Mouse (Mus musculus) kidney, embryonic 16.5 days (tissue): ENCODE results near the gene Pus10. TPM values are rescaled to one million over a fixed set of nuclear protein-coding genes. Genes with fewer than 3 reads are reported as not detected.
"Not testable (repeated sequence)": the region's sequence is repeated elsewhere in the genome, so short reads cannot be mapped to it uniquely, and the experiment has no call there.

Experiments
- ATAC-seq: fragments of 200-750 bp; cut with Nextera tagmentation; 2 replicates; pipeline ENCODE4 v1.8.0; 2017; ENCODE audit warnings: moderate TSS enrichment; ENCODE audit not compliant: low FRiP score, low TSS enrichment
- H3K27ac ChIP-seq: fragments of 300-500 bp; sonication (generic); 2 replicates; pipeline ENCODE4 v1.5.1; 2014; ENCODE audit warnings: low read length
- H3K27me3 ChIP-seq: fragments of 300-500 bp; sonication (generic); 2 replicates; pipeline ENCODE4 v1.6.1; 2014; ENCODE audit warnings: low read length, control low read depth, mixed read lengths; ENCODE audit not compliant: insufficient read depth
- H3K36me3 ChIP-seq: fragments of 300-500 bp; sonication (generic); 2 replicates; pipeline ENCODE4 v1.6.1; 2014; ENCODE audit warnings: low read length, control low read depth, mixed read lengths; ENCODE audit not compliant: insufficient read depth
- H3K4me1 ChIP-seq: fragments of 300-500 bp; sonication (generic); 2 replicates; pipeline ENCODE4 v1.6.1; 2014; ENCODE audit warnings: low read length, control low read depth, mixed read lengths; ENCODE audit not compliant: insufficient read depth
- H3K4me2 ChIP-seq: fragments of 300-500 bp; sonication (generic); replicated peaks from 2 replicates; pipeline ENCODE4 v1.6.1; 2014; ENCODE audit warnings: low read depth, low read length
- H3K4me3 ChIP-seq: fragments of 300-500 bp; sonication (generic); 2 replicates; pipeline ENCODE4 v1.5.1; 2014; ENCODE audit warnings: mild to moderate bottlenecking, low read length
- H3K9ac ChIP-seq: fragments of 300-500 bp; sonication (generic); replicated peaks from 2 replicates; pipeline ENCODE4 v1.6.1; 2014; ENCODE audit warnings: low read length
- H3K9me3 ChIP-seq: fragments of 300-500 bp; sonication (generic); 2 replicates; pipeline ENCODE4 v1.6.1; 2016; ENCODE audit warnings: low read length, control low read depth
- WGBS: fragments of 180-500 bp; shearing (Covaris S2); extraction: QIAGEN DNeasy Blood & Tissue Kit; methylation state at CpG from one replicate; pipeline ENCODE4 v1.1.7; 2014; 5-methylcytosine and 5-hydroxymethylcytosine counted together
- polyA plus RNA-seq: library from polyadenylated mRNA; unstranded; fragments of >200 nt; fragmentation: Nextera tagmentation; extraction: Ambion mirVana; gene quantifications from 2 replicates; pipeline ENCODE4 v1.2.1, GENCODE M21; 2015

Pus10 gene
- polyA plus RNA-seq, 1 experiment from 2014 or later: 21.2 TPM

DNA sequence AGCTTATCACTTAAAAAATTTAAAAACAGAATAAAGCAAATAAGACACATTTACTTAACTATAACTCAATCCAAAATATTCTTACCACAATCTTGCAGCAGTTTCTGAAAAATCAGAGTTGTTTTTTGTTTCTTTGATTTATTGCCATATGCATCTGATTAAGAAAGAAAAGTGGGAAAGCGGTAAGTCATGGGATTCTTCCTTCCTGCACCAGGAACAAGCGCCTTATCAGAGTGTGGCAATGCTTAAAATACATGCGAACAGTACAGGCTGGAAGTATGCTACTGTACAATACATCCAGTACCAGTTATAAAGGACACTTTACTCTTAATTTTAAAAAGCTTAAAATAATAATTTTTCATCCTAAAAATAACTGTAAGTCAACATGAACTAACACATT lies 78.9 kb downstream of the Pus10 start:
- Histone ChIP-seq H3K4me3 (no peak overlapping the region), H3K4me1 (no peaks in the 10 kb centered on the region), H3K9ac (no peak overlapping the region), H3K36me3 (no peaks in the 10 kb centered on the region), H3K9me3 (no peaks in the 10 kb centered on the region), H3K27me3 (no peaks in the 10 kb centered on the region), H3K27ac (no peak overlapping the region), H3K4me2 (no peak overlapping the region)
- no peak for ATAC-seq
- WGBS: 75% methylated on average over 3 of the region's 3 CpGs

DNA sequence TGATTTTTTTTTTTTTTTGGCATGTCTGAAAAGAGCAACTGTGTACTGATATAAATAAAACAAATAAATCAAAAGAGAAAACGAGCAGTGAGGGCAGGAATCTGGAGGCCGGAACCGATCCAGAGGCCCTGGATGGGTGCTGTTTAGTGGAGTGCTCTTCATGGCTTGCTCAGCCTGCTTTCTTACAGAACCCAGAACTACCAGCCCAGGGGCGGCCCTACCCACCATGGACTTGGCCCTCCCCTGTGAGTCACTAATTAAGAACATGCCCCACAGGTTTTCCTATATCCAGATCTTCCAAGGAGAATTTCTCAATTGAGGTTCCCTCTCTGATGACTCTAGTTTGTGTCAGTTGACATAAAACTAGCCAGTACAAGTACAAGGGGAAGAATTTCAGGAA lies 80.6 kb downstream of the Pus10 start:
- WGBS: 71% methylated on average over 4 of the region's 4 CpGs
- no peaks in the 10 kb centered on the region for H3K9me3 ChIP-seq
- H3K4me2 ChIP-seq: no peak overlapping the region
- no peak overlapping the region for H3K4me3 ChIP-seq
- H3K36me3 ChIP-seq: no peaks in the 10 kb centered on the region
- no peak overlapping the region for H3K27ac ChIP-seq
- H3K27me3 ChIP-seq: no peaks in the 10 kb centered on the region
- no peaks in the 10 kb centered on the region for H3K4me1 ChIP-seq
- no peak overlapping the region for H3K9ac ChIP-seq
- ATAC-seq: no peak

DNA sequence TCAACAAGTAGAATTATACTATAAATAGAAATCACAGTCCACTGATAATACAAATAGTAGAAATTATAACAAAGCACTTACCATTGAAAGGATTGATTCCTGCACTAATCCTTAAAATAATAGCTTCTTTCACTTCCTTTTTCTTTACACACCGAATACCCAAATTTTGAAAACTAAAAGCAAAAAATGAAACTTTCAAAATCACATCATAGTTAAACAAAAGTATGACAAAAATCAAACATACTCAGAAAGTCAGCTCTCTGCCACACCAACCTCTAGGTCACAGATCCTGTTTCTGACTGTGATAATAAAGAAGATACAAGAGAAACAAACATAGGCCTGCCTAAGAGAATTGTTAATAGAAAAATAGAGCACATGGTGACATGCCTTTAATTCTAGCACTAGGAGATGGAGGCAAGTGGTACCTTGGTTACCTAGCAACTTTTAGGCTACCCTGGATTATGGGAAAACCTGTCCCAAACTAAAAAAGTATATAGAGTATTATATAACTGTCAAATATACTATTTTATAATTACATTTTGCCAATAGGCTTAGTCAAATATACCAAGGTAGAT lies 87.7 kb downstream of the Pus10 start:
- H3K9me3 ChIP-seq: no peaks in the 10 kb centered on the region
- WGBS: 95% methylated on average over 1 of the region's 1 CpGs

DNA sequence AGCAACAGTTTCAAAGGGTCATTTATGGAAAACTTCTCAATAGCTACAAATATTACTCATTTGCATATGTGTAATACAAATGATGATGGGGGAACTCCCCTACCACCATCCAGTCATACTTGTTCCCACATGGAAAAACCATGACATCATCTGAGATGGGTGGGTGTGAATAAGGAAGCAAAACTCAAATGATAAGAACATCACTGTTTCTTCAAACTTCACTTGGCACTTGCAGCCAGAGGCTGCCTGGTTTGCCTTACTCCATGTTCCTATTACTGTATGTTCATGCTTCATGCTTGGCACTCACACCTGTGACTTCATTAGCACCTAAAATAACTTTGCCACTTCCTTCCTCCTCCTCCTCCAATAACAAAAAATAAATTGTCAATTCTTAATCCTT lies 88.9 kb downstream of the Pus10 start:
- no peak for ATAC-seq
- Histone ChIP-seq H3K36me3 (no peaks in the 10 kb centered on the region), H3K27me3 (no peaks in the 10 kb centered on the region)

More for the DNA sequence above, 87.7 kb downstream of the Pus10 start:
- Histone ChIP-seq H3K36me3 (no peaks in the 10 kb centered on the region), H3K9ac (no peak overlapping the region), H3K4me3 (no peak overlapping the region), H3K27ac (no peak overlapping the region), H3K4me2 (no peak overlapping the region), H3K27me3 (no peaks in the 10 kb centered on the region), H3K4me1 (no peaks in the 10 kb centered on the region)
- ATAC-seq: no peak

DNA sequence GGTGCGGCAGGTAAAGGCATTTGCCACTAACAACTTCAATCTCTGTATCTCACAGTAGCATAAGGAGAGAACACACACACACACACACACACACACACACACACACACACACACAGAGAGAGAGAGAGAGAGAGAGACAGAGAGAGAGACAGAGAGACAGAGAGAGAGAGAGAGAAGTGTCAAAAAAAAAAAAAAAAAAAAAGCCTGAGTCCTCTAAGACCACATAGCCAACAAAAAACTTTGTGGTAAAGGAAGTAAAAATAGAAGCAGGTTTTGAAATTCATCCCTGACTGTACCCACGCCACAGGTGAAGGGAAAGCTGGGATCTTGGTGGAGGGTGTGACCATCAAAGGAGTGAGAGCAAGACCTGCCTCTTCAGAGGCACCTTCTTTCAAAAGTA lies 92.7 kb downstream of the Pus10 start:
- no peaks in the 10 kb centered on the region for H3K4me1 ChIP-seq
- H3K27ac ChIP-seq: no peak overlapping the region
- H3K4me2 ChIP-seq: no peak overlapping the region
- H3K9me3 ChIP-seq: no peaks in the 10 kb centered on the region
- H3K36me3 ChIP-seq: no peaks in the 10 kb centered on the region
- WGBS: 88% methylated on average over 2 of the region's 2 CpGs
- no peak overlapping the region for H3K4me3 ChIP-seq
- H3K9ac ChIP-seq: no peak overlapping the region
- no peak for ATAC-seq
- H3K27me3 ChIP-seq: no peaks in the 10 kb centered on the region

More for the DNA sequence above, 88.9 kb downstream of the Pus10 start:
- Histone ChIP-seq H3K4me2 (no peak overlapping the region), H3K9me3 (no peaks in the 10 kb centered on the region), H3K9ac (no peak overlapping the region), H3K27ac (no peak overlapping the region), H3K4me1 (no peaks in the 10 kb centered on the region), H3K4me3 (no peak overlapping the region)

DNA sequence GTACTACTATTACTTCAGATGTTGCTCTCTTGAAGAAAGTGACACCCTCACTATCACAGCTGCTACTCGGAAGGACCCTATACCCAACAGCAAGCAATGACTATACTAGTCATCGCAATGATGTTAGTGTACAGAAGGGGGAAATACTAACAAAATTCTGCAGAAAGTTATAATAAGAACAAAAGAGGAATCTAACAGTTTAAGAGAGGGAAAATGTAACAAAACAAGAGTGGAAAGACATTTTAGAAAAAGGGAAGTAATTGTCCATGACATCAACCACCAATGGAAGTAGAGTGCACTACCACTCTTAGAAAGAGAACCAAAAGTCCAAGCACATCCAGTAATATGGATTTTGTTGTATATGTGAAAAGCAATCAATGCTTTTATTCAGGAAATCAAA lies 97.2 kb downstream of the Pus10 start:
- Histone ChIP-seq H3K36me3 (no peaks in the 10 kb centered on the region), H3K27ac (no peak overlapping the region), H3K4me1 (no peaks in the 10 kb centered on the region), H3K27me3 (no peaks in the 10 kb centered on the region), H3K9ac (no peak overlapping the region), H3K4me3 (no peak overlapping the region), H3K4me2 (no peak overlapping the region), H3K9me3 (no peaks in the 10 kb centered on the region)
- no peak for ATAC-seq
- WGBS: 90% methylated on average over 2 of the region's 2 CpGs

DNA sequence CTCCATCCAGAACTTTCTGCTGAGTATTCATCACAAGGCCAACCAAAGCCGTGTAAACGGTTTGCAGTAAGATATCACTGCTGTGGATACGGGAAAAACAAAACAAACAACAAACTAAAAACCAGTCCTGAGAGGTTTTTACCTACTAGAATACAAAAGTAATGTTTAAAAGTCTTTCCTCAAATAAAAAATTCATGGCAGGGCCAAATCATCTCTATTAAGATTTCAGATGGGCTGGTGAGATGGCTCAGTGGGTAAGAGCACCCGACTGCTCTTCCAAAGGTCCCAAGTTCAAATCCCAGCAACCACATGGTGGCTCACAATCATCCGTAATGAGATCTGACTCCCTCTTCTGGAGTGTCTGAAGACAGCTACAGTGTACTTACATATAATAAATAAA lies 101.9 kb downstream of the Pus10 start:
- not testable (repeated sequence) for H3K4me1 ChIP-seq, H3K36me3 ChIP-seq, H3K27ac ChIP-seq, H3K9ac ChIP-seq, ATAC-seq, H3K9me3 ChIP-seq, H3K4me2 ChIP-seq, H3K27me3 ChIP-seq, H3K4me3 ChIP-seq
- WGBS: 92% methylated on average over 4 of the region's 5 CpGs

DNA sequence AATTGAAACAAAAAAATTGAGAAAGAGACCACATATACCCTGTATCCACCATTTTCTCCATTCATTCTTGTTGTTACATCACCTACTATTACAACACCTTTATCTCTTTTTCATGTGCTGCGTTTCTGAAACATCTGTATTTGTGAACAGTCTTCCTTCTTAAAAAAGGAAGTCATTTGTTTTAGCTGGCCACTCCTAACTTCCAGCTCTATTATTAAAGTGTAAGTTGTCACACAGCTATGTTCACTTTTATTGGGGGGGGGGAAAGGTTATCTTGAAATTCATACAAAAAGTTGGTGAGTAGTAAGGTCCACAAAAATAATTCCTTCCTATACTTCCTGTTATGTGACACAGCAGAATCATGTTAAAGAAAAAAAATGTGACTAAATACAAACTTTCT lies 102.5 kb downstream of the Pus10 start:
- Histone ChIP-seq H3K4me3 (no peak overlapping the region), H3K4me1 (peaks cover 5% of the 10 kb centered on the region), H3K36me3 (no peaks in the 10 kb centered on the region), H3K27ac (no peak overlapping the region), H3K9me3 (no peaks in the 10 kb centered on the region), H3K27me3 (0 out of 2 replicates have a peak, but pooled peaks cover 6% of the 10 kb centered on the region), H3K9ac (no peak overlapping the region), H3K4me2 (no peak overlapping the region)
- 78% methylated on average over 1 of the region's 1 CpGs for WGBS
- ATAC-seq: no peak

DNA sequence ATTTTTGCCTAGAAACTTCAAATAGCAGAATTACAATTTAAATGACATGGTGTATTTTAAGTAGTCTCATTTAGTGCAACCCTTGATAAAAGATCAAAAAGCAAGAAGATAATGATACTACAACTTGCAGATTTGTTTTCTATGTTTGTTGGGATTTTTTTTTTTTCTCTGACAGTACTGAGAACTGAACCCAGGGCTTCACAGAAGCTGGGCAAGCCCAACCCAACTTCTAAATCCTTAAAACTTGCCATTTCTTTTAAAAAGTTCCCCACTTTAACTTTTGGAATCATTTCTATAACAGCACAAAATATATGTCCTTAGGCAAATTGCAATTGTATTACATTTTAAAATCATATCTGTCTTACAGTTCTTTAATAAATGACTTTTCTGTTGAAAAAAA lies 103.6 kb downstream of the Pus10 start:
- ATAC-seq: no peak
- H3K27me3 ChIP-seq: 0 out of 2 replicates have a peak, but pooled peaks cover 6% of the 10 kb centered on the region
- H3K9me3 ChIP-seq: no peaks in the 10 kb centered on the region
- peaks cover 5% of the 10 kb centered on the region for H3K4me1 ChIP-seq
- no peak overlapping the region for H3K27ac ChIP-seq
- no peaks in the 10 kb centered on the region for H3K36me3 ChIP-seq
- H3K9ac ChIP-seq: no peak overlapping the region
- no peak overlapping the region for H3K4me3 ChIP-seq
- no peak overlapping the region for H3K4me2 ChIP-seq

DNA sequence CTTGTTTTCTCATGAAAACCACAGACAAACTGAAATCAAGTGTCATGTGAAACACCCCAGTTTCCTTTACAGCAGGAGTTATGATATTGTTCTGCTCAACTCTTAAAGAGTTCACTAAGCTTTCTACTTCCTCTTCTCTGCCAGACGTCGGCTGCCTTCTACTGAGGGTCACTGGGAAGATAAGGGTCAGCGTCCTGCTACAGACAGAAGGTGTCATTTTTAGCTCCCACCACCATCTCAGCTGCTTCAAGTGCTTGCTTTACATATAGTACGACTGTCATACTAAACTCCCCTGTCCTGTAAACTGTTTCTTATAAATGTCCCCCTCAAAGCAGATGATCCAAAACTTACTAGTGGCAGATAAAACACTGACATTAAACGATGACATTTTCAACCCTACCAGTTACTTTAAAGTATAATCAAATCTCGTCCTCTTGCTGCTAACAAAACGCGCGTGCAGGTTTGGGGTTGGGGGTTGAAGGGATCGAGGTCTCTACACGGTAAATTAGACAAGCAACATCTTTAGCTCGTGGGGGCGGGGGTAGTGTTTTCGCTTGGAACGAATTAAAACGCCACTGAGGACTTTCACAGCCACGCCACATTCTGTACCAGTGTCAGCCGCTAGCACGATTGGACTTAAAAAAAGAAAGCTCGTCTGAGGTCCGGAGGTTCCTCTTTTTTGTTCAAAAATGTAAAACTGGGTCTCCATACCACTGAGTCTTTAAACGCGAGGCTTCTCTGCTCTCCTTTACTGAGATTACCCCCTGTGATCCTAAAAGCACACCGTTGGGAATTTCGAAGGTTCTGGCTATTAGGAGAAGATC lies 104.4 kb downstream of the Pus10 start:
- under 1% methylated on average over 25 of the region's 25 CpGs for WGBS
- no peak; the same call in 1 of the 2 replicates for ATAC-seq
- peak overlapping the region; percentile 79 for H3K9ac ChIP-seq

More for the DNA sequence above, 104.4 kb downstream of the Pus10 start:
- 0 out of 2 replicates have a peak, but pooled peaks cover 6% of the 10 kb centered on the region for H3K27me3 ChIP-seq
- peak overlapping the region; percentile 78 for H3K4me2 ChIP-seq
- H3K4me3 ChIP-seq: peak overlapping the region; percentile 72
- peak overlapping the region; percentile 96 for H3K27ac ChIP-seq
- H3K9me3 ChIP-seq: no peaks in the 10 kb centered on the region
- peaks cover 5% of the 10 kb centered on the region for H3K4me1 ChIP-seq
- H3K36me3 ChIP-seq: no peaks in the 10 kb centered on the region
